Mouse (Mus musculus): ENCODE results near the gene Ppfibp1.

DNA sequence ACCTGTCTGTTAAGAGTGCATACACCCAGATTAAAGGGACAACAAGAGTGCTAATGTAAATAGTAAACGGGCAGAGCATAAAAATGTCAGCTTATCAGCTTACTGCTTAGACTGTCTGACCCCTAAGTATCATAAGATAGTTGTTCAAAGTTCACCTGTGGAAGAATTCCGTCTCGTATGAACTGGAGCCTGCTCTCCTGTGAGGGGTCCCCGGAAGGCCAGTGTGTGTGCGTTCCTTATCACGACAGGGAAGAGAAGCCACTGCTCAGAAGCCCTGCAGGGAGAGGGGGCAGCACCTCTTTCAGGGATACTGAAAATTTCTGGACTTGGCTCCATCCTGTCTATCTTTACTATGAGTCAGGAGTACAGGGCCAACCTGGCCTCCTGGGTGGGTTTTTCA, 108.7 kb downstream of the Ppfibp1 start:
- TF ChIP-seq CTCF (IDR thresholded peaks at IDR 0.05; ENCODE audit: low read depth, low read length) (no peak), GATA2 (IDR thresholded peaks at IDR 0.05; ENCODE audit: borderline replicate concordance, low read depth, low read length) (no peak), POLR2AphosphoS5 (IDR thresholded peaks at IDR 0.05; ENCODE audit: insufficient replicate concordance, low read depth, low read length) (no peak)

Data from G1E (cell line).